ENCODE assay signal across 7 mouse cellular contexts in genomic region chr12:12261987-12262971, GRCm38 (mm10). TPM values are rescaled to one million over a fixed set of nuclear protein-coding genes. Genes with fewer than 3 reads are reported as not detected.
DNase-seq lines count a peak whose midpoint lies in the region; ATAC-seq lines count a peak whose summit lies in the region.

Gene Fam49a, plus strand, starts transcription at chr12:12262139.

- 0 out of 2 replicates have a peak, but pooled peaks cover 3% of the 10 kb centered on the region for H3K27me3 ChIP-seq in embryonic facial prominence, embryonic 12.5 days
- no peaks in the 10 kb centered on the region for H3K27me3 ChIP-seq in midbrain, embryonic 16.5 days (ENCODE audit: control insufficient read depth, insufficient read depth, low read depth, low read length)

- no peaks in the 10 kb centered on the region for H3K9me3 ChIP-seq in embryonic facial prominence, embryonic 12.5 days
- H3K9me3 ChIP-seq in midbrain, embryonic 16.5 days (replicated peaks; ENCODE audit: control insufficient read depth, low read length, poor library complexity, severe bottlenecking), result no peaks in the 10 kb centered on the region

- H3K36me3 ChIP-seq in embryonic facial prominence, embryonic 12.5 days, result no peaks in the 10 kb centered on the region
- no peaks in the 10 kb centered on the region for H3K36me3 ChIP-seq in midbrain, embryonic 16.5 days (ENCODE audit: control insufficient read depth, insufficient read depth, low read length)

- WGBS in embryonic facial prominence, embryonic 12.5 days, result under 1% methylated on average over 48 of the region's 62 CpGs
- under 1% methylated on average over 54 of the region's 62 CpGs for WGBS in midbrain, embryonic 16.5 days

- H3K4me2 ChIP-seq in embryonic facial prominence, embryonic 12.5 days (replicated peaks), result peak within 1 kb of the TSS; percentile 88
- peak within 1 kb of the TSS; percentile 85 for H3K4me2 ChIP-seq in midbrain, embryonic 16.5 days (ENCODE audit: low read length)

- H3K9ac ChIP-seq in embryonic facial prominence, embryonic 12.5 days, result peak within 1 kb of the TSS; percentile 79
- peak within 1 kb of the TSS; percentile 95 for H3K9ac ChIP-seq in midbrain, embryonic 16.5 days (ENCODE audit: low read depth, low read length)

- DNase-seq in adrenal gland, postnatal 4 days (ENCODE audit: low spot score in 2 of 2), result peak; percentile 54 to 59
- peak; percentile 71 to 80 for DNase-seq in heart, adult 9 months (ENCODE audit: low spot score in 2 of 2)
- DNase-seq in kidney, adult 8-10 months, result peak; percentile 48 to 53
- peak; percentile 72 for DNase-seq in liver
- peak; percentile 62 to 71 for DNase-seq in spleen, postnatal 36 days (ENCODE audit: low spot score in 2 of 2)

- peak; percentile 86 for ATAC-seq in embryonic facial prominence, embryonic 12.5 days (ENCODE audit: insufficient number of reproducible peaks, insufficient read depth, low FRiP score, low TSS enrichment)
- ATAC-seq in midbrain, embryonic 16.5 days, result peak; percentile 89

- peak within 1 kb of the TSS; percentile 63 for H3K4me3 ChIP-seq in embryonic facial prominence, embryonic 12.5 days
- H3K4me3 ChIP-seq in midbrain, embryonic 16.5 days (ENCODE audit: low read depth, low read length), result peak within 1 kb of the TSS; percentile 77

- peaks cover 18% of the 10 kb centered on the region for H3K4me1 ChIP-seq in embryonic facial prominence, embryonic 12.5 days
- peaks cover 36% of the 10 kb centered on the region for H3K4me1 ChIP-seq in midbrain, embryonic 16.5 days (ENCODE audit: control insufficient read depth, insufficient read depth, low read length)

- H3K27ac ChIP-seq in embryonic facial prominence, embryonic 12.5 days, result no peak within 1 kb of the TSS
- peak within 1 kb of the TSS; percentile 82 for H3K27ac ChIP-seq in midbrain, embryonic 16.5 days (ENCODE audit: low read length)

RNA-seq across cellular contexts. Expression of gene Fam49a, which starts in this region (rescaled TPM):
- total RNA-seq in adrenal gland, postnatal 4 days (2021), result 10 to 100 TPM; 16.3 to 19.0 TPM
- polyA plus RNA-seq in embryonic facial prominence, embryonic 12.5 days (2016; fragmentation: Nextera tagmentation; extraction: Ambion mirVana), result 7.1 and 7.4 TPM in 2 replicates
- 68.5 and 72.1 TPM in 2 replicates for polyA plus RNA-seq in midbrain, embryonic 16.5 days (2015; fragmentation: Nextera tagmentation; extraction: Ambion mirVana)
